Mouse (Mus musculus) neural tube, embryonic 11.5 days (tissue): ENCODE data around the gene Olig2. TPM values are rescaled to one million over a fixed set of nuclear protein-coding genes. Genes with fewer than 3 reads are reported as not detected.

Experiments
- ATAC-seq: fragments of 200-750 bp; cut with Nextera tagmentation; 2 replicates; pipeline ENCODE4 v1.8.0; 2017; ENCODE audit warnings: moderate number of reproducible peaks, mild to moderate bottlenecking, moderate TSS enrichment, moderate library complexity; ENCODE audit not compliant: insufficient read depth, low FRiP score, low TSS enrichment
- DNase-seq: peaks from one replicate; pipeline ENCODE4 v3.0.0-alpha.2; 2015; ENCODE audit warnings: low spot score
- H3K27ac ChIP-seq: fragments of 300-500 bp; sonication (generic); 2 replicates; pipeline ENCODE4 v1.5.1; 2014; ENCODE audit warnings: low read depth, mild to moderate bottlenecking, low read length
- H3K27me3 ChIP-seq: fragments of 300-500 bp; sonication (generic); 2 replicates; pipeline ENCODE4 v1.6.1; 2014; ENCODE audit warnings: mild to moderate bottlenecking, low read length, mixed read lengths; ENCODE audit not compliant: control insufficient read depth, insufficient read depth
- H3K36me3 ChIP-seq: fragments of 300-500 bp; sonication (generic); 2 replicates; pipeline ENCODE4 v1.6.1; 2014; ENCODE audit warnings: mild to moderate bottlenecking, low read length, moderate library complexity, mixed read lengths; ENCODE audit not compliant: control insufficient read depth, insufficient read depth
- H3K4me1 ChIP-seq: fragments of 300-500 bp; sonication (generic); 2 replicates; pipeline ENCODE4 v1.6.1; 2014; ENCODE audit warnings: low read length, mixed read lengths; ENCODE audit not compliant: control insufficient read depth, insufficient read depth
- H3K4me2 ChIP-seq: fragments of 300-500 bp; sonication (generic); 2 replicates; pipeline ENCODE4 v1.6.1; 2014; ENCODE audit warnings: low read depth, mild to moderate bottlenecking, moderate library complexity
- H3K4me3 ChIP-seq: fragments of 300-500 bp; sonication (generic); 2 replicates; pipeline ENCODE4 v1.5.1; 2014; ENCODE audit warnings: low read depth, low read length
- H3K9ac ChIP-seq: fragments of 300-500 bp; sonication (generic); 2 replicates; pipeline ENCODE4 v1.6.1; 2014; ENCODE audit warnings: mild to moderate bottlenecking, low read length
- H3K9me3 ChIP-seq: fragments of 300-500 bp; sonication (generic); 2 replicates; pipeline ENCODE4 v1.6.1; 2016; ENCODE audit warnings: low read length; ENCODE audit not compliant: control insufficient read depth
- WGBS: fragments of 180-500 bp; shearing (Covaris S2); extraction: QIAGEN DNeasy Blood & Tissue Kit; methylation state at CpG from one replicate; pipeline ENCODE4 v1.1.7; 2014; 5-methylcytosine and 5-hydroxymethylcytosine counted together
- polyA plus RNA-seq: library from polyadenylated mRNA; unstranded; fragments of >200 nt; fragmentation: Nextera tagmentation; extraction: Ambion mirVana; gene quantifications from 2 replicates; pipeline ENCODE4 v1.2.1, GENCODE M21; 2014

Olig2 gene
- polyA plus RNA-seq, 1 experiment from 2014 or later, result 2.0 TPM

DNA sequence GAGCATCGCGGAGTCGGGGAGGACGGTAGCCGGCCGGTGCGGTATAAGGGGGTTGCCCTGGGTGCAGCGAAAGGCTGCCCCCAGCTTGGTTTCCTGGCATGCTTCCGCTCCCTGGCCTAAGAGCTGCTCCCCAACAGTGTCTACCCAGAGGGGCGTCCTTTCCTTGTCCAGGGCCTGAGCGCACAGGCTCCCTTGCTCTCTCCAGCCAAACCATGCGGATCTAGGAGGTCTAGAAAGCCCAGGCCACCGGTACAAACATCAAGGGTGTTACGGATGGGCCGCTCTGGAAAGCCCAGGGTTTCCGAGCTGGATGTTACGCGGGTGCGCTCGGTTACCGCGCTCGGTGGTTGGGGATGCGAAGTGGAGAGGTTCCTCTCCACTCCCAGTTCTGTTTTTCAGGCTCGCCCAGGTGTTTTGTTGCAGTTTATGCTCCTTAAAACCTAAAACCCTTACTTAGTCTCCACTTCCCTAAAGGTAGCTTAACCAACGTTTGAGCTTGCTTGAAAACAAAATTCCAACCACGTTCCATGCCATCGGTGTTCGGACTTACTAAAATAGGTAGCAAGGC lies 45.8 kb downstream of the Olig2 start:
- H3K4me2 ChIP-seq, result peak overlapping the region; percentile 65; the same call in 1 of the 2 replicates
- H3K4me1 ChIP-seq, result peaks cover 4% of the 10 kb centered on the region; the same call in 1 of the 2 replicates
- under 1% methylated on average over 29 of the region's 29 CpGs for WGBS
- no peak overlapping the region for H3K9ac ChIP-seq
- DNase-seq (no peak), ATAC-seq (no peak)
- no peaks in the 10 kb centered on the region for H3K36me3 ChIP-seq
- H3K27me3 ChIP-seq, result peaks cover 99% of the 10 kb centered on the region
- no peaks in the 10 kb centered on the region for H3K9me3 ChIP-seq
- no peak overlapping the region for H3K27ac ChIP-seq
- H3K4me3 ChIP-seq, result no peak overlapping the region

DNA sequence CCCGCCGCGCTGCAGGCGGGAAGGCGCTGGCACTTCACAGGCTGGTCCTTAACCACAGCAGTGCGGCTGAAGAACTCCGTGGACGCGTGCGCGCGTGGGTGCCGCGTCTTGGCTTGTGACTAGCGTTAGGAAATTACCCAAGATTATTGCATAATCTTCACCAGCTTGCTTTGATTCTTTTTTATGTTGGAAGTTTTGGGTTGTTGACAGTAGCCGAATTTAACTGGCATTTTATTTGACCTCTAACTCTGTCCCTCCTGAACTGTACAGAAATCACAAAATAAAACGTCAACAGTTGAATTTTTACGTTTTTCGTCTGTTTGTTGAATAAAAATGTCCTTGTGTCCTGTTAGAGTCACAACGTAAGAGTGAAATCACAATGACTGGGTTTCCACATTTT lies 46.4 kb downstream of the Olig2 start:
- H3K4me2 ChIP-seq, result no peak overlapping the region
- 2% methylated on average over 20 of the region's 20 CpGs for WGBS

More for the DNA sequence above, 46.4 kb downstream of the Olig2 start:
- Histone ChIP-seq H3K4me1 (peaks cover 4% of the 10 kb centered on the region; the same call in 1 of the 2 replicates), H3K36me3 (no peaks in the 10 kb centered on the region), H3K27ac (no peak overlapping the region), H3K9me3 (no peaks in the 10 kb centered on the region), H3K9ac (no peak overlapping the region), H3K27me3 (peaks cover 99% of the 10 kb centered on the region), H3K4me3 (no peak overlapping the region)
- no peak for DNase-seq
- ATAC-seq, result no peak

Other genes with a start within 250 kb of the Olig2 start
- 28.9 and 29.8 TPM in 2 replicates for gene Synj1, start 214.1 kb upstream of the Olig2 start, polyA plus RNA-seq
- 83.5 and 88.1 TPM in 2 replicates for gene Paxbp1, start 180.9 kb upstream of the Olig2 start, polyA plus RNA-seq
- 0.15 TPM in 1 of 2 replicates, not detected in the other for gene 4932438H23Rik, start 130.3 kb upstream of the Olig2 start, polyA plus RNA-seq
- 0.31 and 0.45 TPM in 2 replicates for gene Olig1, start 44.3 kb downstream of the Olig2 start, polyA plus RNA-seq
- gene Ifnar2, start 147.3 kb downstream of the Olig2 start, polyA plus RNA-seq, result 30.0 and 32.9 TPM in 2 replicates
- not detected in 2 replicates for gene Gm21970, start 166.3 kb downstream of the Olig2 start, polyA plus RNA-seq
- gene Il10rb, start 180.7 kb downstream of the Olig2 start, polyA plus RNA-seq, result 6.8 and 8.3 TPM in 2 replicates